Mouse (Mus musculus) monocyte, adult 2 months (primary cell): ENCODE data around the gene Ptges2.

Experiments
- DNase-seq, 2 experiments: peaks; one replicate each; pipeline ENCODE4 v3.0.0; 2022; ENCODE audit warnings: low spot score in 2 of 2, low read depth in 1 of 2

The Ptges2 gene

DNA sequence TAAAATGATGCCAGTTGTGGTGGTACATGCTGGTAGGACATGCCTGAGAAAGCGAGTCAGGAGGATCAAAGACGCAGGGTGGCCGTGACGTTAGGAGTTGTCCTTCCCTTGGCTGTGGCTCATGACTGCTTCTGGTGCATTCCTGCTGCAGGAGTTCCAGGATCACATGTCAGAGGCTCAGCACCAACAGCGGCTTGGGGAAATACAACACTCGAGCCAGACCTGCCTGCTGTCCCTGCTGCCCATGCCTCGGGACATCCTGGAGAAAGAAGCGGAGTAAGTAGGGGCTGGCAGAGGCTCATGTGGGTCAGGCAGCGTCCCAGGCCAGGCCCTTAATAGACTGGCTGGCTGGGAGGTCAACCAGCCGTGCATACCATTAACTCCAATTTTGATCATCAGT, 21.5 kb upstream of the Ptges2 start:
- no peak for DNase-seq

DNA sequence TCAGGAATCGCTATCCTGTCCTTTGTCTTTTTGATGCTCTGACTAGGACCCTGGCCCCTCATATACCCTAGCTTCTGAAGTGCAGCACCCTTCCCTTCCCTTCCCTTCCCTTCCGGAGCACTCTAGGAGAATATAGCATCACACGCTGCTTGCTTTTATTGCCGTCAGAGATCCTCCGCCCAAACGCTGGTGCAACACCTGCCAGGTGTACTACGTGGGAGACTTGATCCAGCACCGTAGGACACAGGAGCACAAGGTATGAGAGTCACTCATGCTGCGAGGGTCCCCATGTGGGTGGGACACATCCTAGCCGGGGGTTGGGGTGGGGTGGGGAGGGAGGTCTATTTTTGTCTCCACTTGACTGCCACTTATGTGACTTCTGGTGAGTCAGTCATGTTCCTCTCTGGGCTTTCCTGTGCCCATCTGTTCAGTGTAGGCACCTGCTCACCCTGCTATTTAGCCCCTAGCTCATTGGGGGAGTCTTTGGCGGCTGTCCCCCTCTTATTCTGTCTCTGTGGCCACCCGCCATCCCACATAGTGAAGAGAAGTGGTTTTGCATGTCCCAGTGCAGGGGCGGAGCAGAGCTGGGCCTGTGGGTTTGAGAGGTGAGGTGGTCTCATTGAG, 20.3 kb upstream of the Ptges2 start:
- DNase-seq: no peak

DNA sequence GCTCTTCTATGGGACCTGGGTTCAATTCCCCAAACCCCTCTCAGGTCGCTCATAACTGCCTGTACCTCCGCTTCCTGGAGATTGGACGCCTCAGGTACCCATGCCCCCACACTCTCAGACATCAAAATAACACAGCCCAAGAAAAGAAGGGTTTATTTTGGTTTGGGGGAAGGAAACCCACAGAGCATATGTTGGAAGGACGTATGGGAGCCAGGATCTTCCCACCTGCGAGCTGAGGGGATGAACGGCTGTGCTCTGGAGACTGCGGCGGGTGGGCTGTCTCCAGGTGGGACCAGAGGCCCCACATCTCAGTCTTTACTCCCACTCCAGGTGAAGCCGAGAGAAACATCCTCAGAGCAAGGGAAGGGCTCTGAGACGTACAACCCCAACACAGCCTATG, 18.7 kb upstream of the Ptges2 start:
- DNase-seq: no peak

DNA sequence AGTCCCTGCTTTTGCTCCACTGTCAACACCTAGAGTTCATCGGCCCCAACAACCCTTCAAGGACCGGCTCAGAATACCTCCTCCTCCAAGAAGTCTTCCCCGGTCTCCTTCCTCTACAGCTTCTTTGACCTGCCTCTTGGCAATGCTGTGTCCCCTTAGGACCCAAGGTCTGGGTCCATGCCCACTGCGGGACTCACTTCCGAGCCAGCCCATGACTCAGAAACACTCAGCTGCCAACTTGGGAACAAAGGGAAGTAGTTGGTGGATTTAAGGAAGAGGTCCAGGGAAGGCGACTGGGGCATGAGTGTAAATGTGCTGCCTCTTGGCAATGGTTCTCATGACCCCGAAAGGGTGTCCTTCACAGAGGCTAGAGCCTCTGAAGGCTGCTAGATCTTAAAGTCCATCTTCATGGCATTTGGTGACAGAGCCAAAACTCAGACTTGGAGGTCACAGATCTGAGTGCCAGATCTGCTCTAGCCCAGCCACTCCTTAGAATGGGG, 15.6 kb upstream of the Ptges2 start:
- DNase-seq: no peak

DNA sequence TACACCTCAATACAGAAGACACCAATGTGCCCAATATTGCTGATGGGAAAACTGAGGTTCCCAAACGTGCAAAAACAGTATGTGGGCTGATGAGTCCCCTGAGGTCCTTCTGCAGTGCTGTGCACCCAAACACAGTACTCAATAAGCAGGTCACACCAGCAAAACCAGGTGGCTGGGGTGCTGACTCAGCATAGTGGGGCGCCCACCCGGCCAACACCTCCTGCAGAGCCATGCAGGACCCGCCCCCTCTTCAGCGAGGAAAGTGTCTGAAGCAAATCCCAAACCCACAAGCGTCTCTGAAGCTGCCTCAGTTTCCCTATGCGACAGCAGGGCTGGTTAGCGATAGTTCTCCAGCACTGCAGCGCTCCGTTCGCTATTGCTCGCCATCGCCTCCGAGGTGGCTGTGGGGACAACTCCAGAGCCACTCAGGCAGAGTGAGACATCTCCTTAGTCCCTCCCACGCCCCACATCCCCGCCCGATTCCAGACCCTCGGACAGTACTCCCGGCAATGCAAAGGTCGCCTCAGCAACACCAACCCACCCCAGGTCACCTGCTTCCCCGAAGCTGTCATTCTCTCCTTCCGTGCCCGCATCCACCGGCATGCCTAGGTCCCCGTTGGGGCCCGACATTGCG, 14.4 kb upstream of the Ptges2 start:
- DNase-seq: no peak

DNA sequence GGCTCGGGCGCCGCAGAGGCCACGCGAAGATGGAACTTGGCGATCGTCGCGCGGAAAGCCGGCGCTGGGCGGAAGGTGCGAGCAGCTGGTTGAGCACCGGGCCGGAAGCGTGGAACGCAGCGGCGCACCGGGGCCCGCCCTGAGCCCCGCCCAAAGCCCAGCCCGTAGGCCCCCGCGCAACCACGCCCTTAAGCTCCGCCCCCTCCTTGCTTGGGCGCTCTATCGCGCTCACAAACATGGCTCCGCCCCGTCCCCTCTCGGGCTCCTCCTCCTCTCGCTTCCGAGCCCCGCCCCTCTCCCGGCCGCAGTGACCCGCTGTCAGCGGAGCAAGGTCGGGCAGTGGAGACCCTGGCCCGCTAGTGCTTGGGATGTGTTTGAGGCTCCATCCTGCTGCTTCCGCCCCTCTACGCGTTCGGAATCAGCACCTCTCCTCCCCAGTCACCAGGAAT, 13.9 kb upstream of the Ptges2 start, which contains the start of gene 1110008P14Rik:
Gene 1110008P14Rik, minus strand, starts transcription at position 164 of the 449 bp plus-strand sequence.
- peak; percentile 75 to 81 for DNase-seq

DNA sequence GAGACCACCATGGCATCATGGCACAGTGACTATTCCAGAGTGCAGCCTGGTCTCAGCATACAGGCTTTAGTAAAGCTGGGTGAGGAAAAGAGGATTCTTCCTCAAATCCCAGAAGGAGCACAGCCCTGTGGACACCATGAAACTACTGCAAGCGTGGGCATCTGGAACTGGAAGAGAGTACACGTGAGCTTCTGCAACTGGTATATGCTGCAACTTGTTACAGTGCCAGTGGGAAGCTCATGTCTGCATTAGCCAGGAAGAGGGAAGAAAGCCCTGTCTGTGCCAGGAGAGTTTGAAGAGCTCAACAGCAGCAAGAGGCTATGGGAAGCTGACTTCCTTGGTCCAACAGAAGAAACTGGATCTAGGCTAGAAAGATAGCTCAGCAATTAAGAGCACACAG, 13.0 kb upstream of the Ptges2 start:
- no peak for DNase-seq

DNA sequence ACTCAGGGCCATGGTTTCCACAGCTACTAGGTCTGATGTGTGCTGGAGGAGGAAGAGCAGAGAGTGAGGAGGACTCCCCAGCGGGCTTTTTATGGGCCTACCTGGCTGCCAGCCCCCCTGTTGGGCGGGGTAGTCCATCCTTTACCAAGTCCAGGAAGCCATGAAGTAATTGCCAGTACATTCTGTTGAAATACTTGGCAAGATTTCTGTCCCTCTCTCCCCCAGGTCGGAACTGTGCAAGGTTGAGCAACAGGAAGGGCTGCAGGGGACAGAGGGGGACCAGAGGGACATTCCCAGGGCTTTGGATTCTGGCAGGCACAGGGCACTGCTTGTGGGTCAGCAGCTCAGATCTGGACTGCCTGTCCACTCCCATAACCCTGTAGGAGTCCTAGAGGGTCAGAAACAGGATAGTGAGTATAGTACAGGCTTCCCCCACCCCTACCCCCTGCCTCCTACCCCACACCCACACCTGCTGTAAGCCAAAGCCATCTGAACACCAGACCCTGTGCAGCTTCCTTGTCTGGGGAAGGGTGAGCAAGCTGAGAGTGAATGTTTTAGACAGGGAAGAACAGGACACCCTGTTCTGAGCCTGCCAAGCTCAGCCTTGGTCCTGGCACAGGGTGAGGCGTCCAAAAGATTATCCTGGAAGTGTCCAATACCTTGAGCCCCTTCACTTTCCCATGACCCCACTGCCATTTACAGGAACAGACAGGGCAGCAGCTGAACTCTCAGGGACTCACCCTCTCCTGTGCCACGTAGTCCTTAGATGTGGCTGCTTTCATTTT, 7.8 kb upstream of the Ptges2 start, which contains the start of gene Lcn2:
Gene Lcn2, minus strand, starts transcription at position 547 of the 785 bp plus-strand sequence.
- no peak for DNase-seq

DNA sequence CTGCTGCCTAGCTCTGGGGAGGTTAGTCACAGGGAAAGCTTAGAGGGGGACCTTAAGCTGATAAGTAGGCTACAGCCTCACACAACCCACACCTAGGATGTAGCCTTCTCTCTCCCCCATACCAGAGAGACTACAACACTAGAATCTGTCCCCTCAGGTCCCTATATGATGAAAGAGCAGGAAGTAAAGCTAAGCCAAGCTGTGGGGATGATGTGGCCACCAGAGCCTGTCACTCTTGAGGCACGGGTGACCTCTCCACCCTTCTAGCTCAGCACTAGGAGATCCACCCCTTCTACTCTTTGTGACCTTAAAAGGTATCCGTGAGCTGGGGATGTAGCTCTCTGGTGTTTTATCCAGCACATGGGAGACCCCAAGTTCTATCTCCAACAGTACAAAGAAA, 6.5 kb upstream of the Ptges2 start:
- no peak for DNase-seq

DNA sequence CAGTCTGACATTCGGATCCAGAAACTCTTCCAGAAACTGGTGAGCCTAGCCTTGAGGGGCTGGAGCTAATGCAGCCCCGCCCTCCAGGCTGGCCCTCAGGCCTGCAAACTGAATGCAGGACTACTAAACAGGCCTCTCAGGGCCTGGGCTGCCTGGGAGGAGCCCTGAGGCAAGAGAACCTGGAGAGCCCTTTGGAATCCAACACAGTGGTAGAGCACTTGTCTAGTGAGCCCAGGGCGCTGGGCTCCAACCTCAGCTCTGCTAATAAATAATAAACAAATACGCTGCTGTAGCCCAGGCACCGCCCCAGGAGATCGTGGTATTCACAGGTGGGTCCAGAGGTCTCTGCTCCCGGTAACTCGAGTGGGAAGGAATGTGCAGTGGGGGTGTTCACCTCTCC, 4.8 kb upstream of the Ptges2 start:
- DNase-seq: no peak

DNA sequence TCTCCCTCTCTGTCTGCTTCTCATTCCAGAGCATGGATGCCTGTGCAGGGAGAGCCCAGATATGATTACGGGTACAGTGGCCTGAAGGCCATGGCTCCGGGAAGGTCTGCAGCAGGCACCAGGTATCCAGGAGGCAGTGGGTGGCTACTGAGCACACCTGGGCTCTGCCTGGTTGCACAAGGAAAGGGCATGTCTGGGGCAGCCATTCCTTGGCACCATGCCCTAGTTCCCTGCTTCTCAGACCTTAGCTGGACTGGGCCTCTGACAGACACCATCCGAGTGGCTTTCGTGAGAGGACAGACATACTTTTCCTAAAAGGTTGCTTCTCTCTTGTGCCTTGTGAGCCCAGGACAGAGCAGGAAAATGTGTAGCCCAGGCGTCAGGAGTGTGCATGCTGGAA, 3.6 kb upstream of the Ptges2 start:
- DNase-seq: no peak

DNA sequence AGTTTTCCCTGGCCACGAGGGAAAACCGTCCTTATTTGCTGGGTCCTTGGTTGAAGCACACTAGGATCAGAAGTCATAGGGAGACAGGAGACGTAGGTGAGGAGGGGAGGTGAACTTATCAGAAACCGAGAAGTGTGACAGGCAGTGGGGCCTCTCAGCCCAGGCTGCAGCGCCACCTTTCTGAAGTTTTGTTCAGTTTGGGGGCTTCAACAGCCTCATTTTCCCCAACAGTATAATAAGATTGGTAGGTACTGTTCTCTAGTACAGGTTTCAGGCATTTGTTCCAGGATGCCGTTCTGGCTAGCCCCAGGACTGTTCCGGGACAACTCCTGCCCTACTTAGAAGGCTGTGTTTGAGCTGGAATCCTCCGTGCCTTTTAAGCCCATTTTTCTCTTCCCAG, 723 bp upstream of the Ptges2 start:
- no peak for DNase-seq

DNA sequence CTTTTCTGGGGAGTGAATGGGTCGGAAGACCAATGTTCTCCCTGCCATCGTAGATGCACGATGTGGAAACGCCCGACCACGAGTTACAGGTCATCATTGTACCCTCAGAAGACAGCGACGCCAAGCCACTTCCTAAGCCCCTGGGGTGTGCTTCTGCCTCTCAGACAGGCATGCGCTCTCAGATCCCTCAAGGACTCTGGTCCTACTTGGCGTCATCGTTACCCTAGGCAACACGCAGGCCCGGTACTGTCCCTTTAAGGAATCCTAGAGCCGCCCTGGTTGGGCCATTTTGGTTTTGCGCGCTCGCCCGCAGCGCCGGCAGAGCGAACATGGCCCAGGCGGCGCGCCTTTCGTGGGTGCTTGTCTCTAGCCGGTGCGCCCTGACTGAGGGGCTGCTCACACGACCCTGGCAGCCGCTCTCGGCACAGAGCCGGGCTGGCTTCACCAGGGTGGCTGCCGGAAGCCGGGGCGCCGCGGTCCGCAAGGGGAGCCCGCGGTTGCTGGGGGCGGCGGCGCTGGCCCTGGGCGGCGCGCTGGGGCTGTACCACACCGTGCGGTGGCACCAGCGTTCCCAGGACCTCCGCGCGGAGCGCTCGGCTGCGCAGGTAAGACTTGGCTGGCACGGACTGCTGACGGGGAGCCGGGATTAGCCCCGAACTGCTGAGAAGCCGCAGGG, 388 bp downstream of the Ptges2 start:
- peak; percentile 69 to 81 for DNase-seq

DNA sequence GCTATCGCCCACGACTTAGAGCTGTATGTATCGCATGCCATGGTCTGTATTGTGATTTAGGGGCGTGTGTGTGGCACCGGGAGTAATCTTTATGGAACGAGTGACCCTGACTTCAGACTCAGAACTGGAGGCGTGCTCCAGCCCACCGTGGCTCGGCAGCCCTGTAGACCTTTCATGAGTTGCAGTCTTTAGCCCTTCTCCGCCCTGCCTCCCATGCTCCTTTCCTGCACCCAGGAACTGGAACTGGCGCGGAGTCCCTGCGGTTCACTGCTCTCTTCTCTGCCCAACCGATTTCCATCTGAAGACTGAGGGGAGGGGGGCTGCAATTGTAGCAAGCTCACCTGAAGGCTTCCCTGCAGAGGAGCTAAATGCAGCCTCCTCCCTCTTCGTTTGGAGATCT, 999 bp downstream of the Ptges2 start:
- no peak for DNase-seq

DNA sequence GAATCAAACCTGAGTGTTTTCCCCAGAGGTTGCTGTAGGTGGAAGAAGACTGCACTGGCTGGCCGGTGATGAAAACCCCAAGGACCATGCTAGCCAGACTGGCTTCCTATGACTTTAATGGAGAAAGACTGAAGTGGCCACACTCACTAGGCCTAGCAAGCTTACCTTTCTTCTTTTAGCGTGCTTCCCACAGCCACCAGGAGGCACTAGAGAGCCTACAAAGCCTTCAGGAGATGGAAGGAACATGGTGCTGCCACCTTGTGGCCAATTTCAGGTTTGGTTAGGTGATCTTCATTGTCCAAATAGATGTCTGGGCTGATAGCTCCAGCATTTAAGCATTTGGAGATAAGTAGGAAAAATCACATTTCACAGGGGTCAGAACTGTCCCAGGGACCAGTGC, 9.0 kb downstream of the Ptges2 start:
- DNase-seq: peak; percentile 81 to 88

DNA sequence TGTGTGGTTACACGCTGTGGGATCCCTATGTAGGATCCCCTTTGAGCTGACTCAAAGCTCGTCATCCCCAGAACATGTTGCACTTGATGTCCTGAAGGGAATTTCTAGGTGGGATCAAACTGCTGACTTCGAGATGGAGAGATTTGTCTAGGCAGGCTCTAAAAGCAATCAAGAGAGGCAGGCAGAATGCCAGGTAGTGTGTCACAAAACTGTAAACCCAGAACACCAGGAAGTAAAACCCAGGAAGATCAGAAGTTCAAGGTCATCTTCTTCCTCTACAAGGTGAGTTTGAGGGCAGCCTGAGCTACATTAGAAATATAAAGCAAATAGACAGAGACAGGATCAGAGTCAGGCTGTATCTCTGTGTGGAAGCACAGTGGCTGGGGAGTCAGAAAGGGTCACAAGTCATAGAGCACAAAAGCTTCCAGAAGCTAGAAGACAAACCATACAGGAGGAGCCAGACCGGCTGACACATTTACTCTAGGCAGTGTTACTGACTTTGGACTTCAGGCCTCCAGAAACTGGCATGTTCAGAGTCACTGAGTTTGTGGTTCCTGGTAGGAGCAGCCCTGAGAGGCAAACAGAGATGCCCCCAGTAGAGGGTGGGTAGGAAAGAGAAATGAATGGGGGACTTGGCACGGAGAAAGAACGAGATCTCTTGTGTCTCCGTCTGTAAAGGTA, 11.6 kb downstream of the Ptges2 start:
- no peak for DNase-seq

DNA sequence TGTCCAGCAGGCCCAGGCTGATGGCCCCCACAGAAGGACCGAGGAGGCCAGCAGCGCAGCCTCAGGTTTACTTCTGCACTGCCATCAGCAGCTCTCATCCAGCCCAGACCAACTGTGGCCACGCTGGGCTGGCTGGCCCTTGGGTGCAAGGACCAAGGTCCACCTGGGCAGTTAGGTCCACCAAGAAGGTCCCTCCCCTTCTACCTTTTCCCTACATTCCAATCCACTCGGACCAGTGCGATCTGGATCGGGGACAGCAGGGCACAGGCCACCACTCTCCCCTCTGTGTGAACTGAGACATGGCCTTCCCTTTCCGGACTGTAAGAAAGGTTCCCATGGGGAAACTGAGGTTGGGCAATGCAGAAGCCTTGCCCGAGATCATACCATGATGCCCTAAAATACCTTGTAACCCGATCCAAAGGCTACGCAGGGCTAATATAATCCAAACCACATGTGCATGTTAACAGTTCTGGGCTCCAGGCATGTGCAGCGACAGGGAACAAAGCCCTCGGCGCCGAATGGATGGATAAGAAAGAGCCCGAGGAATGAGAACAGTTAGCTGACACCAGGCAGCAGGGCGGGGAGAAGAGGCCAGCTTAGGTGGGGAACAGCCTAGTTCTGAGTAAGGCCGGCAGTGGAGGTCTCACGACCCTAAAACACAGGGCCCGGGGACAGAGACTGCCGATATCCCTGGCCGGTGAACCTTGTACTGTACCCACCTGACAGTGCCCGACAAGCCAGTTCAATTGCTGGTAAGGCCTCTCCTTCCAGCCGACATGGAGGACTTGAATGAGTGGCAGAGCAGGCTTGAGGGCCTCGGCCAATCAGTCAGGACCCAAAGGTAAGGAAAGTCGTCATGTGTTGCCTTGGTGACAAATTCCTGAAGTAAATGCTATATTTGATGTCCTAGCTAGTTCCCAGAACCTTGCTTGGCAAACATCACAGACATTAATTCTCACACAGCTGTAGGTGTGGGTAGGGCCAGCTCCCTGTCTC, 13.0 kb downstream of the Ptges2 start:
- no peak for DNase-seq

DNA sequence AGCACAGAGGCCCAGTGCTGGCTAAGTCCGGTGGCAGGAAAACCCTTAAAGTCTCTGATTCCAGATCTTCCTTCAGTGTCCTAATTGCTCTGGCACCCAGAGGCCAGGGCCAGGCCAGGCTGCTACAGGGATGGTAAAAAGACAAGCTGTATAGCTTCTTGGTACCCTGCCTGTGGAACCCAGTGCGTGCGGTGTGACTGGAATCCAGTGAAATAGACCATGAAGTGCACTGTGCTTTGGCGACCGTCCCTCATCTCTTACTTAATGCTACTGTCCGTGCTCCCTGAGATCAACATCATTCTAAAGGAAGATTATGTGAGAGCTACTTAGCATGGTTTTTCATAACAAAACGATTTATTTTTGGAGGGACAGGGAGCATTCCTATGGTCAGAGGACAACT, 15.7 kb downstream of the Ptges2 start:
- no peak for DNase-seq

DNA sequence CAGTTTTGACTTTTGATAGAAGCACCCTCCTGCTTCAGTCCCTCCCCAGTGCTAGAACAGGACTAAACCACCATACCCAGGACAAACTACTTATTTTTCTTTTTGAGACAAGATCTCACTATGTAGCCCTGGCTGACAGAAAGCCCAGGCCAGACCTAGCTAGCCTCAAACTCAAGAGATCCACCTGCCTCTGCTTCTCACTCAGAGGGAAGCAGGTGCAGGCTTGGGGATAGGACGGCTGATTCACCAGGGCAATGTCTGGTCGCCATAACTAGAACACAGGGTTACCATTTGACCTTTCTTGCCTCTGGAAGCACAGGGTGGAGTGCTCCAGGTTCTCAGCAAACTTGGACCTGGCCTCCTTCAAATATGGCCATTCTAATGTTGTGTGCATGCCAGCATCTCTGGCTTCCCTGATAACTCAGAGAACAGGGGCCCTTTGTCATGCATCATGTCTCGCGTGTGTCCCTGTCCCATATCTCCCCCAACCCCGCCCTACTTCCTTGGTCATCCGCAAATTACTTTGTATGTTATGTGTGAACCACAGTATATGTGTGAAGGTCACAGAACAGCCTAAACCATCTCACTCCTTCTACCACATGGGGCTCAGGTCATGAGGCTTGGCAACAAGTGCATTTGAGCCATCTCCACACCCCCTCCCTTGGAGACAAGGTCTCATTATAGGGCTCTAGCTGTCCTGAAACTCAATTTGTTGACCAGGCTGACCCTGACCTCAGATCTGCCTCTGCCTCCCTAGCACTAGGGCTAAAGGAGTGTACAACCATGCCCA, 17.2 kb downstream of the Ptges2 start:
- no peak for DNase-seq
